ENCODE assay signal across 24 mouse cellular contexts in the genomic region with DNA sequence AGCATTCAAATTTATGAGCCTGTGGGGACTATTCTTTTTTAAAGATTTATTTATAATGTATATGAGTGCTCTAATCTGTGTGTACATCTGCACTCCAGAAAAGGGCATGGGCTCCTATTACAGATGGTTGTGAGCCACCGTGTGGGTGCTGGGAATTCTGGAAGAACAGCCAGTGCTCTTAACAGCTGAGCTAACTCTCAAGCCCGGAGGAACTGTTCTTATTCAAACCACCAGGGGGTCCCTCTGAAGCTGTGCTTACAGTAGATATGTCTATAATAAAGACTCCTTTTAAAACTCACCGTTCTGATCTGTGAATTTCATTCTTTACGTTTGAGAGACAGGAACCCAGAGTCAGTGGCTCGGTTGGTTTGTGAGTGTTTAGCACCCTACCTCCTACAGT. TPM values are rescaled to one million over a fixed set of nuclear protein-coding genes. Genes with fewer than 3 reads are reported as not detected.
A peak's percentile ranks its signal among the peaks of the same experiment; 100 is the strongest.
DNase-seq lines count a peak whose midpoint lies in the region; ATAC-seq and TF ChIP-seq lines count a peak whose summit lies in the region.
"Had no signal": no experiment of that assay in that cellular context is flagged by ENCODE, and none has a peak within 500 bp of the region (broad histone marks: within the 10 kb centered on the region; RNA-seq: fewer than 3 reads in every experiment).

No protein-coding gene starts in this region.

- no peak overlapping the region for H3K4me3 ChIP-seq in forebrain, embryonic 14.5 days (ENCODE audit: low read depth, low read length)
- H3K4me3 ChIP-seq in forebrain, embryonic 10.5 days: no peak overlapping the region
- no peak overlapping the region for H3K4me3 ChIP-seq in kidney, postnatal 0 days (replicated peaks; ENCODE audit: low read depth, low read length)
- H3K4me3 ChIP-seq in lung, postnatal 0 days (ENCODE audit: low read depth, low read length): no peak overlapping the region
- no peak overlapping the region for H3K4me3 ChIP-seq in stomach, postnatal 0 days (ENCODE audit: low read depth, low read length)
- H3K4me3 ChIP-seq: embryonic facial prominence, embryonic 15.5 days; erythroblast, embryonic 14.5 days; gastrocnemius, adult 2 months; heart, embryonic 13.5 days; hindbrain, embryonic 12.5 days had no signal

- no peak overlapping the region for H3K27ac ChIP-seq in forebrain, embryonic 14.5 days (ENCODE audit: low read depth, low read length)
- H3K27ac ChIP-seq in forebrain, embryonic 10.5 days: no peak overlapping the region
- H3K27ac ChIP-seq in kidney, postnatal 0 days: no peak overlapping the region
- no peak overlapping the region for H3K27ac ChIP-seq in lung, postnatal 0 days (ENCODE audit: low read length)
- H3K27ac ChIP-seq in stomach, postnatal 0 days (replicated peaks): no peak overlapping the region
- H3K27ac ChIP-seq: embryonic facial prominence, embryonic 15.5 days; gastrocnemius, adult 2 months; heart, embryonic 13.5 days; hindbrain, embryonic 12.5 days had no signal

- no peak for TF ChIP-seq EP300 in lung, postnatal 0 days (IDR thresholded peaks at IDR 0.05)
- no peak for TF ChIP-seq EP300 in stomach, postnatal 0 days (optimal IDR thresholded peaks at IDR 0.05)

- no peaks in the 10 kb centered on the region for H3K9me3 ChIP-seq in forebrain, embryonic 14.5 days (replicated peaks; ENCODE audit: control insufficient read depth, low read length)
- no peaks in the 10 kb centered on the region for H3K9me3 ChIP-seq in forebrain, embryonic 10.5 days
- H3K9me3 ChIP-seq in kidney, postnatal 0 days (replicated peaks; ENCODE audit: low read length): no peaks in the 10 kb centered on the region
- no peaks in the 10 kb centered on the region for H3K9me3 ChIP-seq in lung, postnatal 0 days (ENCODE audit: low read length)
- no peaks in the 10 kb centered on the region for H3K9me3 ChIP-seq in stomach, postnatal 0 days (ENCODE audit: control insufficient read depth, low read length)
- H3K9me3 ChIP-seq: embryonic facial prominence, embryonic 15.5 days; heart, embryonic 13.5 days; hindbrain, embryonic 12.5 days had no signal

- no peak overlapping the region for H3K9ac ChIP-seq in forebrain, embryonic 14.5 days (ENCODE audit: low read length)
- no peak overlapping the region for H3K9ac ChIP-seq in kidney, postnatal 0 days (ENCODE audit: low read depth, low read length)
- H3K9ac ChIP-seq in lung, postnatal 0 days (replicated peaks; ENCODE audit: low read depth): no peak overlapping the region
- H3K9ac ChIP-seq in stomach, postnatal 0 days (ENCODE audit: low read length): no peak overlapping the region
- H3K9ac ChIP-seq: embryonic facial prominence, embryonic 15.5 days; heart, embryonic 13.5 days; hindbrain, embryonic 12.5 days had no signal

- no peaks in the 10 kb centered on the region for H3K27me3 ChIP-seq in forebrain, embryonic 14.5 days (replicated peaks; ENCODE audit: control insufficient read depth, insufficient read depth, low read length)
- peaks cover 4% of the 10 kb centered on the region for H3K27me3 ChIP-seq in forebrain, embryonic 10.5 days (ENCODE audit: poor library complexity, severe bottlenecking)
- H3K27me3 ChIP-seq in kidney, postnatal 0 days (ENCODE audit: insufficient read depth, low read length): no peaks in the 10 kb centered on the region
- no peaks in the 10 kb centered on the region for H3K27me3 ChIP-seq in lung, postnatal 0 days (replicated peaks; ENCODE audit: insufficient read depth, low read length)
- no peaks in the 10 kb centered on the region for H3K27me3 ChIP-seq in stomach, postnatal 0 days (ENCODE audit: control insufficient read depth, insufficient read depth, low read length)
- H3K27me3 ChIP-seq: embryonic facial prominence, embryonic 15.5 days; hindbrain, embryonic 12.5 days had no signal

- no peak overlapping the region for H3K4me2 ChIP-seq in forebrain, embryonic 14.5 days (ENCODE audit: low read length)
- H3K4me2 ChIP-seq in kidney, postnatal 0 days (ENCODE audit: low read length): no peak overlapping the region
- no peak overlapping the region for H3K4me2 ChIP-seq in lung, postnatal 0 days (replicated peaks; ENCODE audit: low read depth, low read length)
- H3K4me2 ChIP-seq in stomach, postnatal 0 days (replicated peaks; ENCODE audit: low read depth): no peak overlapping the region
- H3K4me2 ChIP-seq: embryonic facial prominence, embryonic 15.5 days; heart, embryonic 13.5 days; hindbrain, embryonic 12.5 days had no signal

- WGBS in forebrain, embryonic 14.5 days: 74% methylated on average over 5 of the region's 5 CpGs
- 88% methylated on average over 5 of the region's 5 CpGs for WGBS in forebrain, embryonic 10.5 days
- WGBS in kidney, postnatal 0 days: 80% methylated on average over 5 of the region's 5 CpGs
- WGBS in lung, postnatal 0 days: 61% methylated on average over 5 of the region's 5 CpGs
- 67% methylated on average over 5 of the region's 5 CpGs for whole genome bisulfite sequencing in stomach, postnatal 0 days

- no peak for ATAC-seq in forebrain, embryonic 14.5 days
- no peak for ATAC-seq in kidney, postnatal 0 days (replicated peaks; ENCODE audit: low FRiP score, low read depth)
- no peak for ATAC-seq in lung, postnatal 0 days
- no peak for ATAC-seq in stomach, postnatal 0 days (ENCODE audit: low FRiP score, low TSS enrichment)
- ATAC-seq: hindbrain, embryonic 16.5 days; Patski had no signal

- DNase-seq in forebrain, embryonic 14.5 days (ENCODE audit: low spot score): peak; percentile 16
- no peak for DNase-seq in forebrain, embryonic 10.5 days (ENCODE audit: extremely low spot score, low spot score)
- DNase-seq in kidney, postnatal 0 days (ENCODE audit: low spot score): no peak
- DNase-seq in kidney, postnatal 4 days: no peak
- DNase-seq in lung, postnatal 0 days (ENCODE audit: low spot score): no peak
- DNase-seq in lung, adult 18-20 months: no peak
- no peak for DNase-seq in stomach, postnatal 0 days (ENCODE audit: low spot score)
- no peak for DNase-seq in urinary bladder, adult 18-20 months (ENCODE audit: low spot score in 2 of 2)
- DNase-seq: adrenal gland, adult 8-10 months; adrenal gland, postnatal 36 days; cerebellum, adult 2 months; cerebellum, postnatal 10 days; embryo, embryonic 11 days; gastrocnemius, adult 2 months; gastrocnemius, postnatal 25 days; heart, postnatal 4 days had no signal

- no peaks in the 10 kb centered on the region for H3K36me3 ChIP-seq in forebrain, embryonic 14.5 days (ENCODE audit: control insufficient read depth, insufficient read depth, low read length)
- H3K36me3 ChIP-seq in forebrain, embryonic 10.5 days (replicated peaks): no peaks in the 10 kb centered on the region
- H3K36me3 ChIP-seq in kidney, postnatal 0 days (ENCODE audit: insufficient read depth, low read length): no peaks in the 10 kb centered on the region
- H3K36me3 ChIP-seq in lung, postnatal 0 days (ENCODE audit: insufficient read depth, low read length): no peaks in the 10 kb centered on the region
- no peaks in the 10 kb centered on the region for H3K36me3 ChIP-seq in stomach, postnatal 0 days (ENCODE audit: control insufficient read depth, insufficient read depth, low read length)
- H3K36me3 ChIP-seq: embryonic facial prominence, embryonic 15.5 days; heart, embryonic 13.5 days; hindbrain, embryonic 12.5 days had no signal

- H3K4me1 ChIP-seq in forebrain, embryonic 14.5 days (ENCODE audit: control insufficient read depth, insufficient read depth, low read length): no peaks in the 10 kb centered on the region
- H3K4me1 ChIP-seq in forebrain, embryonic 10.5 days: peaks cover 5% of the 10 kb centered on the region; the same call in 1 of the 2 replicates
- H3K4me1 ChIP-seq in kidney, postnatal 0 days (replicated peaks; ENCODE audit: insufficient read depth, low read length): no peaks in the 10 kb centered on the region
- H3K4me1 ChIP-seq in lung, postnatal 0 days (ENCODE audit: insufficient read depth, low read depth, low read length): no peaks in the 10 kb centered on the region
- no peaks in the 10 kb centered on the region for H3K4me1 ChIP-seq in stomach, postnatal 0 days (replicated peaks; ENCODE audit: control insufficient read depth, insufficient read depth)
- H3K4me1 ChIP-seq: embryonic facial prominence, embryonic 15.5 days; heart, embryonic 13.5 days had no signal

- 0 out of 2 replicates have a peak, but pooled peaks have one; percentile 4 for TF ChIP-seq CTCF in kidney, postnatal 0 days (IDR thresholded peaks at IDR 0.05; ENCODE audit: low read depth)
- TF ChIP-seq CTCF in lung, postnatal 0 days (IDR thresholded peaks at IDR 0.05): 0 out of 2 replicates have a peak, but pooled peaks have one; percentile 7
- peak; percentile 30; the same call in 1 of the 2 replicates for TF ChIP-seq CTCF in stomach, postnatal 0 days (IDR thresholded peaks at IDR 0.05; ENCODE audit: low read depth)

RNA-seq across cellular contexts. Expression of a gene that starts 6.2 kb away (rescaled TPM):
- polyA plus RNA-seq in forebrain, embryonic 14.5 days (2014; fragmentation: Nextera tagmentation; extraction: Ambion mirVana): 12.7 and 18.8 TPM in 2 replicates
- polyA plus RNA-seq in forebrain, embryonic 10.5 days (2016; fragmentation: Nextera tagmentation; extraction: Ambion mirVana): 7.1 and 8.2 TPM in 2 replicates
- polyA plus RNA-seq in kidney, postnatal 0 days (2015; fragmentation: Nextera tagmentation; extraction: Ambion mirVana): 9.9 and 10.7 TPM in 2 replicates
- 6.2 and 6.3 TPM in 2 replicates for polyA plus RNA-seq in lung, postnatal 0 days (2015; fragmentation: Nextera tagmentation; extraction: Ambion mirVana)
- 3.1 and 3.2 TPM in 2 replicates for polyA plus RNA-seq in stomach, postnatal 0 days (2015; fragmentation: Nextera tagmentation; extraction: Ambion mirVana)
- polyA plus RNA-seq: erythroblast, embryonic 14.5 days had no signal

RNA-seq across cellular contexts. Expression of a gene that starts 31.1 kb away (rescaled TPM):
- not detected in 2 replicates for polyA plus RNA-seq in forebrain, embryonic 14.5 days (2014; fragmentation: Nextera tagmentation; extraction: Ambion mirVana)
- 0.66 and 1.3 TPM in 2 replicates for polyA plus RNA-seq in forebrain, embryonic 10.5 days (2016; fragmentation: Nextera tagmentation; extraction: Ambion mirVana)
- polyA plus RNA-seq in kidney, postnatal 0 days (2015; fragmentation: Nextera tagmentation; extraction: Ambion mirVana): not detected in 2 replicates
- polyA plus RNA-seq in lung, postnatal 0 days (2015; fragmentation: Nextera tagmentation; extraction: Ambion mirVana): not detected in 2 replicates
- 164 and 201 TPM in 2 replicates for polyA plus RNA-seq in stomach, postnatal 0 days (2015; fragmentation: Nextera tagmentation; extraction: Ambion mirVana)
- polyA plus RNA-seq: C2C12; cerebellum, adult 2 months; erythroblast, embryonic 14.5 days; heart, postnatal 0 days; hindbrain, embryonic 16.5 days; Patski had no signal

Comparison
In these comparisons a context has a peak if more than half of its experiments do, and no peak if none do; other contexts are left out.
1. RNA of a gene that starts 31.1 kb away (polyA plus RNA-seq): 164 to 201 TPM in stomach, postnatal 0 days; 0.66 to 1.3 TPM in forebrain, embryonic 10.5 days, not detected in forebrain, embryonic 14.5 days, not detected in kidney, postnatal 0 days and not detected in lung, postnatal 0 days; every median in the first group is over 10 times any median in the second.
2. Peak in every context shown above with its lines, with median percentiles within 50 percentile points of each other: CTCF ChIP-seq.